In genomic region chr13:21169657-21170430, GRCm38 (mm10) we compare ENCODE assay signal across 8 mouse cellular contexts. TPM values are rescaled to one million over a fixed set of nuclear protein-coding genes. Genes with fewer than 3 reads are reported as not detected.
A peak's percentile ranks its signal among the peaks of the same experiment; 100 is the strongest.
DNase-seq lines count a peak whose midpoint lies in the region; ATAC-seq and TF ChIP-seq lines count a peak whose summit lies in the region.

No protein-coding gene starts in this region.

- no peaks in the 10 kb centered on the region for H3K9me3 ChIP-seq in forebrain, postnatal 0 days (ENCODE audit: low read length)

- TF ChIP-seq CTCF in forebrain, postnatal 0 days (IDR thresholded peaks at IDR 0.05; ENCODE audit: low read depth) = no peak

- H3K4me2 ChIP-seq in forebrain, postnatal 0 days (ENCODE audit: low read depth) = peak overlapping the region; percentile 90

- no peaks in the 10 kb centered on the region for H3K36me3 ChIP-seq in forebrain, postnatal 0 days (ENCODE audit: insufficient read depth)

- peak overlapping the region; percentile 43 for H3K9ac ChIP-seq in forebrain, postnatal 0 days

- no peaks in the 10 kb centered on the region for H3K27me3 ChIP-seq in forebrain, postnatal 0 days (ENCODE audit: insufficient read depth, low read length)

- peak overlapping the region; percentile 56 for H3K4me3 ChIP-seq in forebrain, postnatal 0 days (ENCODE audit: low read depth, low read length)

- DNase-seq in MN1 (ENCODE audit: low spot score) = peak; percentile 86
- DNase-seq in cerebellum, adult 8-10 months = peak; percentile 74
- peak; percentile 95 for DNase-seq in forebrain, postnatal 0 days
- peak; percentile 81 for DNase-seq in heart, postnatal 4 days
- peak; percentile 79 for DNase-seq in layer of hippocampus, adult 9-11 months
- peak; percentile 82 for DNase-seq in lung, postnatal 10 days
- DNase-seq in ovary, postnatal 14 days (ENCODE audit: low spot score) = peak; percentile 62
- DNase-seq in thymus, postnatal 10 days (ENCODE audit: low spot score in 2 of 2) = peak; percentile 77 to 80

- 1% methylated on average over 39 of the region's 39 CpGs for WGBS in forebrain, postnatal 0 days

- peak; percentile 86 for ATAC-seq in forebrain, postnatal 0 days

- H3K4me1 ChIP-seq in forebrain, postnatal 0 days (ENCODE audit: insufficient read depth) = no peaks in the 10 kb centered on the region

- peak overlapping the region; percentile 80 for H3K27ac ChIP-seq in forebrain, postnatal 0 days (ENCODE audit: low read depth, low read length)

RNA-seq across cellular contexts. Expression of gene Trim27, which starts 9.4 kb away (rescaled TPM):
- 81.7 and 90.9 TPM in 2 replicates for total RNA-seq in forebrain, postnatal 0 days (2014; rRNA removed)
- polyA plus RNA-seq in forebrain, postnatal 0 days (2015; fragmentation: Nextera tagmentation; extraction: Ambion mirVana) = 72.7 and 85.3 TPM in 2 replicates
- total RNA-seq in heart, postnatal 4 days (2021) = 10 to 100 TPM; 43.2 to 43.9 TPM

RNA-seq across cellular contexts. Expression of gene Olfr1368, which starts 24.2 kb away (rescaled TPM):
- total RNA-seq in forebrain, postnatal 0 days (2014; rRNA removed) = not detected in 2 replicates
- not detected in 2 replicates for polyA plus RNA-seq in forebrain, postnatal 0 days (2015; fragmentation: Nextera tagmentation; extraction: Ambion mirVana)
- total RNA-seq in heart, postnatal 4 days (2021) = not detected

RNA-seq across cellular contexts. Expression of gene Olfr263, which starts 40.4 kb away (rescaled TPM):
- not detected in 2 replicates for total RNA-seq in forebrain, postnatal 0 days (2014; rRNA removed)
- not detected in 2 replicates for polyA plus RNA-seq in forebrain, postnatal 0 days (2015; fragmentation: Nextera tagmentation; extraction: Ambion mirVana)
- total RNA-seq in heart, postnatal 4 days (2021) = not detected

RNA-seq across cellular contexts. Expression of gene Olfr1369-ps1, which starts 58.6 kb away (rescaled TPM):
- total RNA-seq in forebrain, postnatal 0 days (2014; rRNA removed) = not detected in 2 replicates
- polyA plus RNA-seq in forebrain, postnatal 0 days (2015; fragmentation: Nextera tagmentation; extraction: Ambion mirVana) = not detected in 2 replicates
- total RNA-seq in heart, postnatal 4 days (2021) = not detected

Comparison
In these comparisons a context has a peak if more than half of its experiments do, and no peak if none do; other contexts are left out.
1. Peak in every context shown above with its lines: DNase-seq, ATAC-seq, H3K4me3 ChIP-seq and H3K27ac ChIP-seq.